In the genomic region with DNA sequence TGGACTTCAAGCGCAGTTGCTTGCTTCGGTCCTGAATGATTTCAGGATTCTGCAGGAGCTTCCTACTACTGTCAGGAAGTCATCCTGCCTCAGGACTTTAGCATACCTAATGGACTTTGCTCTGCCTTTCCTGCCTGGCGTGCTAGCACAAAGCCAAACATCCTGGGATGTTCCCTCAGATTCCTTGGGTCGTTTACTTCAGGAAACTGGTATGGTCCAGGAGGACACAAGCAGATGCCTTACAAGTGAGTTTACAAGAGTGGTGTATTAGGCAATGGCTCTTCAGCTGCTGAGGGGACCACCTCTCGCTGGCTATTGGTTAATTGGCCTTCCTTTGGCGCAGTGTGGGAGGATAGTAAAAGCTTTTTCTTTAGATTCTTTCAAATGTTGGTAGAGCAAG, we compare ENCODE assay signal across 17 mouse cellular contexts. TPM values are rescaled to one million over a fixed set of nuclear protein-coding genes. Genes with fewer than 3 reads are reported as not detected.
DNase-seq lines count a peak whose midpoint lies in the region; ATAC-seq and TF ChIP-seq lines count a peak whose summit lies in the region.
"Had no signal": no experiment of that assay in that cellular context is flagged by ENCODE, and none has a peak within 500 bp of the region (broad histone marks: within the 10 kb centered on the region; RNA-seq: fewer than 3 reads in every experiment).

No protein-coding gene starts in this region.

- peak overlapping the region; percentile 60 for H3K9ac ChIP-seq in heart, embryonic 13.5 days
- H3K9ac ChIP-seq in intestine, embryonic 14.5 days (ENCODE audit: low read length): no peak overlapping the region
- H3K9ac ChIP-seq in limb, embryonic 13.5 days: no peak overlapping the region
- H3K9ac ChIP-seq in hindbrain, embryonic 11.5 days (ENCODE audit: low read depth, low read length): no peak overlapping the region
- H3K9ac ChIP-seq: forebrain, embryonic 13.5 days; lung, embryonic 14.5 days had no signal

- H3K27me3 ChIP-seq in heart, embryonic 13.5 days (replicated peaks): no peaks in the 10 kb centered on the region
- no peaks in the 10 kb centered on the region for H3K27me3 ChIP-seq in intestine, embryonic 14.5 days (replicated peaks; ENCODE audit: control insufficient read depth, insufficient read depth, low read length)
- no peaks in the 10 kb centered on the region for H3K27me3 ChIP-seq in limb, embryonic 13.5 days
- no peaks in the 10 kb centered on the region for H3K27me3 ChIP-seq in hindbrain, embryonic 11.5 days (ENCODE audit: control insufficient read depth, insufficient read depth, low read length)
- H3K27me3 ChIP-seq: forebrain, embryonic 13.5 days had no signal

- H3K9me3 ChIP-seq in heart, embryonic 13.5 days: no peaks in the 10 kb centered on the region
- no peaks in the 10 kb centered on the region for H3K9me3 ChIP-seq in intestine, embryonic 14.5 days (ENCODE audit: control insufficient read depth, low read length)
- no peaks in the 10 kb centered on the region for H3K9me3 ChIP-seq in limb, embryonic 13.5 days
- no peaks in the 10 kb centered on the region for H3K9me3 ChIP-seq in hindbrain, embryonic 11.5 days (ENCODE audit: control insufficient read depth, low read length)
- H3K9me3 ChIP-seq: forebrain, embryonic 13.5 days had no signal

- 55% methylated on average over 6 of the region's 6 CpGs for WGBS in heart, embryonic 13.5 days
- WGBS in intestine, embryonic 14.5 days: 43% methylated on average over 6 of the region's 6 CpGs
- WGBS in limb, embryonic 13.5 days: 54% methylated on average over 6 of the region's 6 CpGs
- 70% methylated on average over 6 of the region's 6 CpGs for WGBS in hindbrain, embryonic 11.5 days

- H3K36me3 ChIP-seq in heart, embryonic 13.5 days: peaks cover 14% of the 10 kb centered on the region; the same call in 1 of the 2 replicates
- H3K36me3 ChIP-seq in intestine, embryonic 14.5 days (ENCODE audit: control insufficient read depth, insufficient read depth, low read length): no peaks in the 10 kb centered on the region
- H3K36me3 ChIP-seq in limb, embryonic 13.5 days: no peaks in the 10 kb centered on the region
- no peaks in the 10 kb centered on the region for H3K36me3 ChIP-seq in hindbrain, embryonic 11.5 days (ENCODE audit: control insufficient read depth, insufficient read depth, low read length)

- H3K4me3 ChIP-seq in heart, embryonic 13.5 days: no peak overlapping the region
- no peak overlapping the region for H3K4me3 ChIP-seq in layer of hippocampus, adult 2 months
- no peak overlapping the region for H3K4me3 ChIP-seq in intestine, embryonic 14.5 days (ENCODE audit: low read depth, low read length)
- H3K4me3 ChIP-seq in limb, embryonic 13.5 days: no peak overlapping the region
- H3K4me3 ChIP-seq in hindbrain, embryonic 11.5 days (ENCODE audit: low read depth, low read length): no peak overlapping the region
- H3K4me3 ChIP-seq: forebrain, embryonic 13.5 days had no signal

- intact Hi-C loops in heart, postnatal 14 days (cut with DNase I): loop anchor here (1.0 kb wide), 1 partner anchor 33 kb away; no protein-coding TSS in a partner anchor

- no peak for TF ChIP-seq CTCF in layer of hippocampus, adult 2 months (conservative IDR thresholded peaks at IDR 0.05)

- H3K27ac ChIP-seq in heart, embryonic 13.5 days (replicated peaks): peak overlapping the region; percentile 90
- H3K27ac ChIP-seq in layer of hippocampus, adult 2 months: peak overlapping the region; percentile 64; the same call in 1 of the 2 replicates
- peak overlapping the region; percentile 2; the same call in 1 of the 2 replicates for H3K27ac ChIP-seq in intestine, embryonic 14.5 days (ENCODE audit: low read depth)
- H3K27ac ChIP-seq in limb, embryonic 13.5 days: no peak overlapping the region
- H3K27ac ChIP-seq in hindbrain, embryonic 11.5 days (ENCODE audit: low read depth, low read length): no peak overlapping the region
- H3K27ac ChIP-seq: forebrain, embryonic 13.5 days had no signal

- ATAC-seq in heart, embryonic 13.5 days (ENCODE audit: extremely low read depth, insufficient number of reproducible peaks, low FRiP score, low TSS enrichment): no peak
- no peak for ATAC-seq in intestine, embryonic 14.5 days (replicated peaks; ENCODE audit: low FRiP score, low TSS enrichment, low read depth)
- ATAC-seq in limb, embryonic 13.5 days (ENCODE audit: low FRiP score, low read depth): no peak
- ATAC-seq in hindbrain, embryonic 11.5 days (ENCODE audit: low FRiP score): no peak
- ATAC-seq: forebrain, embryonic 13.5 days; inflammation-experienced regulatory T-cells, adult 6 months had no signal

- H3K4me1 ChIP-seq in heart, embryonic 13.5 days: peaks cover 87% of the 10 kb centered on the region
- H3K4me1 ChIP-seq in intestine, embryonic 14.5 days (replicated peaks; ENCODE audit: control insufficient read depth, insufficient read depth, low read length): peaks cover 48% of the 10 kb centered on the region
- peaks cover 61% of the 10 kb centered on the region for H3K4me1 ChIP-seq in limb, embryonic 13.5 days
- no peaks in the 10 kb centered on the region for H3K4me1 ChIP-seq in hindbrain, embryonic 11.5 days (replicated peaks; ENCODE audit: control insufficient read depth, insufficient read depth, low read length)

- DNase-seq in heart, postnatal 14 days: no peak
- no peak for DNase-seq in layer of hippocampus, adult 2 months (ENCODE audit: low spot score in 2 of 2)
- DNase-seq in layer of hippocampus, postnatal 14 days (ENCODE audit: low spot score in 2 of 2): no peak
- DNase-seq in intestine, embryonic 14.5 days (ENCODE audit: low spot score): no peak
- DNase-seq in hindbrain, embryonic 11.5 days (ENCODE audit: low spot score): no peak
- no peak for DNase-seq in urinary bladder, postnatal 25 days (ENCODE audit: low spot score)
- DNase-seq: adrenal gland, postnatal 25 days; heart, postnatal 36 days; layer of hippocampus, adult 9-11 months; lung, embryonic 14.5 days; midbrain, embryonic 14.5 days; right cerebral cortex, postnatal 4 days; thymus, postnatal 14 days had no signal

- H3K4me2 ChIP-seq in heart, embryonic 13.5 days: 0 out of 2 replicates have a peak overlapping the region, but pooled peaks have one; percentile 20
- H3K4me2 ChIP-seq in intestine, embryonic 14.5 days (ENCODE audit: low read length): no peak overlapping the region
- peak overlapping the region; percentile 3; the same call in 1 of the 2 replicates for H3K4me2 ChIP-seq in limb, embryonic 13.5 days (replicated peaks)
- no peak overlapping the region for H3K4me2 ChIP-seq in hindbrain, embryonic 11.5 days (replicated peaks; ENCODE audit: low read depth, low read length)
- H3K4me2 ChIP-seq: forebrain, embryonic 13.5 days; lung, embryonic 14.5 days had no signal

RNA-seq across cellular contexts. Expression of a gene that starts 23.3 kb away (rescaled TPM):
- 18.5 and 18.6 TPM in 2 replicates for polyA plus RNA-seq in heart, embryonic 13.5 days (2015; fragmentation: Nextera tagmentation; extraction: Ambion mirVana)
- total RNA-seq in heart, postnatal 14 days (2021): 10 to 100 TPM; 67.5 to 70.7 TPM
- 10 to 100 TPM; 64.9 to 69.3 TPM for total RNA-seq in layer of hippocampus, adult 2 months (2021)
- 10 to 100 TPM; 77.3 to 83.6 TPM for total RNA-seq in layer of hippocampus, postnatal 14 days (2021)
- 15.6 and 16.1 TPM in 2 replicates for polyA plus RNA-seq in intestine, embryonic 14.5 days (2014; fragmentation: Nextera tagmentation; extraction: Ambion mirVana)
- polyA plus RNA-seq in limb, embryonic 13.5 days (2015; fragmentation: Nextera tagmentation; extraction: Ambion mirVana): 8.0 and 8.7 TPM in 2 replicates
- 24.3 and 30.9 TPM in 2 replicates for polyA plus RNA-seq in hindbrain, embryonic 11.5 days (2014; fragmentation: Nextera tagmentation; extraction: Ambion mirVana)

Comparison
In these comparisons a context has a peak if more than half of its experiments do, and no peak if none do; other contexts are left out.
1. H3K27ac ChIP-seq: peak in heart, embryonic 13.5 days (single experiment), layer of hippocampus, adult 2 months (single experiment) and intestine, embryonic 14.5 days (single experiment); none in limb, embryonic 13.5 days (single experiment) and hindbrain, embryonic 11.5 days (single experiment).
2. H3K4me2 ChIP-seq: peak in heart, embryonic 13.5 days (single experiment) and limb, embryonic 13.5 days (single experiment); none in intestine, embryonic 14.5 days (single experiment) and hindbrain, embryonic 11.5 days (single experiment).